Mouse (Mus musculus): ENCODE data around the gene Cuedc1. TPM values are rescaled to one million over a fixed set of nuclear protein-coding genes. Genes with fewer than 3 reads are reported as not detected.

The Cuedc1 gene
- total RNA-seq, 2 experiments from 2014 or later: 23.9 to 31.7 TPM

DNA sequence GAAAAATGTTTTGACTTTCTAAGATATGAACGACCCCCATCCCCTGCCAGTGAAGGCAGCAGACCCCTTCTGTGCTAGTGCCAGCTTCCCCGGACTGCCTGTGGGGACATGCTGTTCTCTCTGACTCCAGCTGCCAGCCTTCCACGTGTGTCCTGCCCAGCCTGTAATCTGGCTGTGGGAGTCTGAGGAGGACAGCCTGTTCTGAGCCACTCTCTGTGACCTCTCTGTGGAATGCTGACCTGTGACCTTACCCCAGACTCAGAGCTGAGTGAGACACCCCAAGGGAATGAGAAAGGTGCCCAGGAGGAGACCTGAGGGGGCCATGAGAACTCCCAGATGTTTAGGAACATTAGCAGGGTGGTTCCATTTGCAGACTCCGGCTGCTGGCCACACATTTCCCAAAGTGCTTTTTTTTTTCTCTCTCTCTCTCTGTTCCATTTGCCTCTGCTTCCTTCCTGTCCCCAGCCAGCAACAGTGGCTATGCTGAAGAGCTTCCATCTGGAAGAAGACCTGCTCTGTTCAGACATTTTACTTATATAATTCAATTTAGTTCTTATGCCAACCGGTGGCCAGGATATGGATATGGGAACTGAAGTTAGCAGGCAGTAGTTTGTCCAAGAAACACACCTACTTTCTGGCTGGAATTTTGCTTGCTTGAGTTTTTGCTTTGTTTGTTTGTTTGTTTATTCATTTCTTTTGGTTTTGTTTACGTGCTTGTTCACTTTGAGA is 15.8 kb downstream of the Cuedc1 start:
- DNase-seq (ENCODE audit: low spot score in 2 of 2): no peak
- intact Hi-C loops (cut with DNase I): no loop called here

DNA sequence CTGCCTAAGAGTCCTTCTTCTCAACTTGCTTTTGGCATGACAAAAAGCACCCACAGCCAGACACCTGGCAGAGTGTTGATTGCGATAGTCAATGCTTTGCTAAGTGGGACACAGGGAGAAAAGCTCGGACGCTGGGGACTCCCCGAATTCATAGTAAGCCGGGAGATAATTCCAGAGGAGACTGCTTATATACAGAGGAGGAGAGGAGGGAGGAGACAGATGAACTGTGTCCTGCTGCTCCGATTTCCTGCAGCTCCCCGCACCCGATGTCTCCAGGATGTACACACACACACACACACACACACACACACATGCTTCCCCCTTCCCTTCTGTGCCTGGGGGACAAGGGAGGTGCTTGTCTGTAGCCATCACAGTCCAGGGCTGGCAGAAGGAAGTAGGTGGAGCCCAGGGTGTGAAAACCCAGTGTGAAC is 17.0 kb downstream of the Cuedc1 start:
- intact Hi-C loops (cut with DNase I): loop anchor here (5.0 kb wide), 1 partner anchor 47 kb away; no protein-coding TSS in a partner anchor

DNA sequence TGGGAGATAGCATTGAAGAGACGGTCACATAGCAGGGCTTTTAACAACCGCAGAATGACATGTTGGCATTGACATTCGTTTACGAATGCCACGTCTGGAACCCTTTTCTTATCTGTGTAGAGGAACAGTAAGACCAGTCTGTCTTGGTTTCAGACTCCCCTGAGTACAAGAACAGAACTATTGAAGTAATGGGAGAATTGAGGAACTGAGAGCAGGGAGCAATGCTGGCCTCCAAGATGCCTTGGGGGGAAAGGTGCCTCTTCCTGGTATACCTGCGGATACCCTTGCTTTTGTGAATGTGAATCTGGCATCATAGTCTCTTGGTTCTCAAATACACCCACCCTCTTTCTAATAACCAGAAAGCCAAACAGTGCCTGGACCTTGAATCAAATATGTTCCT is 18.7 kb downstream of the Cuedc1 start:
- intact Hi-C loops (cut with DNase I): loop anchor here (5.0 kb wide), 1 partner anchor 46 kb away; no protein-coding TSS in a partner anchor
- DNase-seq (ENCODE audit: low spot score in 2 of 2): no peak

More for the DNA sequence above, 17.0 kb downstream of the Cuedc1 start:
- no peak for DNase-seq (ENCODE audit: low spot score in 2 of 2)

DNA sequence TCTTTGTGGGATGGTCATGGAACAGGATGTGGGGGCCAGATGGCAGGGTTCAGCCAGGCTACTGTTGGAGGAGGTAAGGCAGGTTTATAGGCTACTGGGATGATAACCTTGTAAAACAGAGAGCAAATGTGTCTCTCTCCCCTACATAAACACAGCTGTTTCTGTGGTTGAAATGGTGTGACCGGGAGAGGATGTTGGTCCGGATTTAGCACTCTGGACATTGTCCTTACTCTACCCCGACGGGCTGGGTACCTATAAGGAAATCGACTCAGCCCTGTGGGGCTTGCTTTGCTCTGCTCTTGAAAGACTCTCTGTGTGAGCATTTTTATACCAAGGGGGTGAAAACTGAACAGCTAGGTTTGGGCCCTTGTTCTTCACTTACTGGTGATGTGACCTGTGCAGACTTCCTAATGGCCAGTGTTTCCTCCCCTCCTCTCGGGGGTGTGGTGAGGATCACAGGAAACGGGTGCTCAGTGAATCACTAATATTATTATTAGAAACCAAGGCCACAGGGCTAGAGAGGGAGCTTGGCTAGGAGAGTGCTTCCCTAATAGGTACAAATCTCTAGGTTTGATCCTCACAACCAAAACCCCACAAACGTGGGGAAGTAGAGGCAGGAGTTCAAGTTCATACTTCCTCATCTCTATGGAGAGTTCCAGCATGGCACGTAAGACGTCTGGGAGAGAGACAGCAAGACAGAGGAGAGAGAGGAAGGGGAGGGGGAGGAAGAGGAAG is 19.7 kb downstream of the Cuedc1 start:
- intact Hi-C loops (cut with DNase I): loop anchor here (5.0 kb wide), 1 partner anchor 45 kb away; no protein-coding TSS in a partner anchor
- DNase-seq (ENCODE audit: low spot score in 2 of 2): no peak

GRCm38 (mm10) chr11:88118091-88118440 is 20.2 kb downstream of the Cuedc1 start:
- DNase-seq (ENCODE audit: low spot score in 2 of 2): no peak
- intact Hi-C loops (cut with DNase I): loop anchor here (5.0 kb wide), 1 partner anchor 44 kb away; no protein-coding TSS in a partner anchor

DNA sequence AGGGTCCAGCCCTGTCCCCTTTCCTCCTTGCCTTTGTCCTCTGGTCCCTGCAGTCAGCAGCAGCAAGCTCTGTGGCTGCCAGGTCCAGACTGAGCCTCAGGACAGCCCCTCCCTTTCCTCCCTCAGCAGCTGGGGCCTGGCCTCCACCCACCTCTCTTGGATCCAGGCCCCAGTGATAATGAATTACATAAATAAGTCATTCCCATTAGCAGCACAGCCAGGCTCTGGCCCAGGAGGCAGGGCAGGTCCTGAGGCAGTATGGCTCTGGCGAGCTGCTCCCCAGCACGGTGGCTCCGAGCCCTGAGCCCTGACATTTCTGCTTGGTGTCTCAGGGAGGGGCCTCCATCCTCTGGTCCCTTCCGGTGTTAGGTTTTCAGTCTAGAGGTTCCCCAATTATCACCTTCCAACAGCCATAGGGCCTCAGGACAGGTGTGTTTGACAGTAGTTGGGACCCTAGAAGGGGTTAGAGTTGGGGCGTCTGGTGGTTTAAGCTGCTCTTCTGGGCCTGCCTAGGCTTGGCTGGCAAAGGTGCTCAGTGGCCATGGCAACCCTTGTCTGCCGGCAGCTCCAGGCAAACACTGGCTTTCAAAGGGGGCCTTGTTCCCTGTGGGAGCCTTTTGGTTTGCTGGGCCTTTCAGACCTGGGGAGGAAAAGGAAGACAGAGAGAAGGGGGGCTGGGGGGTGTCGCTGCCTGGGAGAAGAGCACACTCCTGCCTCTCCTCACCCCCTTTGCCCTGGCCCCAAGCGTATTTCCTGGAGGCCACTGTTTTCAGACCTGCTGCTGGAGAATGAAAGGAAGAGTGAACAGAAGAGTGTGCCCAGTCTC is 21.2 kb downstream of the Cuedc1 start:
- peak; percentile 35 to 43 for DNase-seq (ENCODE audit: low spot score in 2 of 2)
- intact Hi-C loops (cut with DNase I): loop anchor here (5.0 kb wide), 1 partner anchor 43 kb away; no protein-coding TSS in a partner anchor

GRCm38 (mm10) chr11:88122545-88122944 is 24.7 kb downstream of the Cuedc1 start:
- DNase-seq (ENCODE audit: low spot score in 2 of 2): no peak
- intact Hi-C loops (cut with DNase I): no loop called here

DNA sequence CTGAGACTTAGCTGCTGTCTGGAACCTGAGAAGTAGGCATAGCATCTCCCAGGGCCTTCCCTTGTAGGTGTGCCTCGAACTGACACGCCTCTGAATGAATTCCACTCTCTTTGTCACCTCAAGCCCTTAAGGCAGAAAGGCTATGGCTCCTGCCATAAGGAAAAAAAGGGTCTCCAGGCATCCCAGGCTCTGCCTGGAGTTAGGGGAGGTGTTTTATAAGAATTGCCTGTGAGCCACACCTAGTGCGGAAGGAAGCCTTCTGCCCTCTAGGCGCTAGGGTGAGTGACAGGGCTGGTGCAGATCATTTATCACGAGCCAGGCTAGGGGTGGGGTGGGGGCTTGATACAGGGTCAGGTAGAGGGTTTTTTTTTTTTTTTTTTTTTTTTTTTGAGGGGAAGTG is 25.2 kb downstream of the Cuedc1 start:
- intact Hi-C loops (cut with DNase I): no loop called here
- no peak for DNase-seq (ENCODE audit: low spot score in 2 of 2)

DNA sequence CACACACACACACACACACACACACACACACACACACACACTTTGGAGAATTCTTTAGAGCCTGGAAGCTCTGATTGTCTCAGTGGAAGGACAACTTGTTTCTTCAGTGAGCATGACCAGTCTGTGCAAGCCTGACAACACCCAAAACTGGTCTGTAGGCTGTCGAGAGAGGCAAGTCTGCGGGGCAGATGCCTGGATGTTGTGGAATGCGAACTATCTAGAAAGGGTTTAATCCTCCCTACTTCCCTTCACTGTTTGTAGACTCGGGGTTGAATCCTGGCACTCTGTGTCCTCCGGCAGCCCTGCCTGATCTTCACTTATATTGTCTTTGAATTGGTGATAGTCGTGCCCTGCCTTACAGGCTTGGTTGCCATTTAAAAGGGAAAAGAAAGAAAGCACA is 25.9 kb downstream of the Cuedc1 start:
- intact Hi-C loops (cut with DNase I): no loop called here
- no peak for DNase-seq (ENCODE audit: low spot score in 2 of 2)

GRCm38 (mm10) chr11:88125483-88125882 is 27.6 kb downstream of the Cuedc1 start:
- intact Hi-C loops (cut with DNase I): no loop called here
- DNase-seq (ENCODE audit: low spot score in 2 of 2): no peak

GRCm38 (mm10) chr11:88126306-88126793 is 28.5 kb downstream of the Cuedc1 start:
- DNase-seq (ENCODE audit: low spot score in 2 of 2): no peak
- intact Hi-C loops (cut with DNase I): no loop called here

GRCm38 (mm10) chr11:88128461-88128860 is 30.6 kb downstream of the Cuedc1 start:
- intact Hi-C loops (cut with DNase I): no loop called here
- DNase-seq (ENCODE audit: low spot score in 2 of 2): no peak

DNA sequence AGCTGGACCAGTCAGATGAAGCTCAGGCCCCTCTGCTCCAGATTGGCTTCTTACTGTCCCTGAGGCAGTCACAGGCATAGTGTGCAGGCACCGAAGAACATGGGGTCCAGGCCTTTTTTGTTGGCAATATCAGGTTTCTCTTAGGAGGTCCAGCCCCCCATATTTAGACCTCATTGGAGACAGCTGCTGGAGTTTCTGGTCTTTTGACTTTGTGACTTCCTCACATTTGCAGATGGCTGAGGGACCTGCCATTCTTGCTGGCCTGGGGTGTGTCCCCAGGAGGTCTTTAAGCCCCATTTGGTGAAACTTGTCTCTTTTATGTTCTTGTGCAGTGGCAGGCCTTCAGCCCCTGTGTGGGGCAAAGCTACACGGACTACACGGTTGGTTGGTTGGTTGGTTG is 31.4 kb downstream of the Cuedc1 start:
- intact Hi-C loops (cut with DNase I): no loop called here

GRCm38 (mm10) chr11:88129935-88130334 is 32.1 kb downstream of the Cuedc1 start:
- DNase-seq (ENCODE audit: low spot score in 2 of 2): no peak
- intact Hi-C loops (cut with DNase I): no loop called here

More for the DNA sequence above, 31.4 kb downstream of the Cuedc1 start:
- DNase-seq (ENCODE audit: low spot score in 2 of 2): no peak

DNA sequence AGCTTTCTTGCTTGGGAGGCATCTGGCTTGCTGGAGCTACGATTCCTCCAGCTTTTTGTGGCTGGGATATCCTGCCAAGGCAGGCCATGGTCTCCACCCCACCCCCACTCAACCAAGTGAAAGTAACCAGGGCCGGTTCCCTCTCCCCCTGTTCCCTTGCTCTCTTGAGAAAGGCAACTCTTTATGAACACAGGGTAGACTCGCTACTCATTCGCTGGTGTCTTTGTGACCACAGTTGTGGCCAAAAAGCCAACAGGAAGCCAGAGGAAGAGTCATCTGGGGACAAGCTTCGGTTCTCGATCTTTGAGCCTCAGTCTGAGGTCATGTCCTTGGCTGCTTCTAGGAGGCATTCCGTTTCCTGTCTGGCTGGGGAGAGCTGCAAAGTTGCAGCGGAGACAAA is 34.0 kb downstream of the Cuedc1 start:
- intact Hi-C loops (cut with DNase I): no loop called here
- no peak for DNase-seq (ENCODE audit: low spot score in 2 of 2)

DNA sequence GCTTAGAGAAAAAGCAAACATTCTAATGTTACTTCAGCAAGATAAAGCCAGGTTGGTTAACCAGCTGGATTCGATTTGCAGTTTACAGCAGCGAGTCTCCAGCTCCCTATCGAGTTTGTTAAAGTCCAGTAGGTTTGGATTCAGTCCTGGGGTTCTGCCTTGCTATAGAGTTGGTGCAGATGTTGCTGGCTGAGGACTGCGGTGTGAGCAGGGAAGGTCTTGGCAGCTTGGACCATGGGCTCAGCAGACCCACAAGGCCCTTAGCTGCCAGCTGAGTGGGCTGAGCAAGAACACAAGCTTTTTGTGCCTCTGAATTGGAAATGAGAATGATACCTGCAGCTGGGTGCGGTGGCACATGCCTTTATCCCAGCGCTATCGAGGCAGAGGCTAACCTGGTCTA is 37.4 kb downstream of the Cuedc1 start:
- intact Hi-C loops (cut with DNase I): no loop called here
- DNase-seq (ENCODE audit: low spot score in 2 of 2): no peak

DNA sequence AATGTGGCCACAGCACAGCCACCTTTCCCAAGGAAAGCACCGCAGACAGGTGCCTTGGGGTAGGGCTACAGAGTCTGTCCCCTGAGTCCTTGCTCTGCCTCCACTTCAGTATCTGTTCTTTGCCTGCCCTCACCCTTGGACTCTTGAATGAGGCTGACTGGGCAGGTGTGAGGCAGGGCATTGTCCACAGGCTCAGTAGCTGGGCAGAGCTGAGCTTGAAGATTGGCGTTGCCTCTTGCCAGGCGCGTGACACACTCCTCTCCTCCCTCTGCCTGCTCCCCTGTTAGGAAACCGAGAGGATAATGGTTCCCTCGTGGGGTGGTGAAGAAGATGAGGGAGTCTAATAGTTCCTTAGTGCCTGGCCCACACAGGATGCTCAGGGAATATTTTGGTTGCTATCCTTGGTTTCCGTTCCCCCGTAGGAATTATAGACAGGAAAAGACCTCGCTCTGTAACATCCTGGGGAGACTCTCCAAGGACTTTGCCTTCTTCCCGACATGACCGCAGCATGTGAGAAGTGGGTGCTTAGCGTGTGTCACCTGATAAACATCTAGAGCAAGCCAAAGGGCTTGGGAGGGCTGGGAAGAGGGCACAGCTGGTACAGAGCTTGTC is 40.1 kb downstream of the Cuedc1 start:
- DNase-seq (ENCODE audit: low spot score in 2 of 2): no peak
- intact Hi-C loops (cut with DNase I): no loop called here

GRCm38 (mm10) chr11:88139256-88139861 is 41.5 kb downstream of the Cuedc1 start:
- peak in 1 of 2 experiments; percentile 16 for DNase-seq (ENCODE audit: low spot score in 2 of 2)
- intact Hi-C loops (cut with DNase I): no loop called here

All from left cerebral cortex, postnatal 36 days (tissue).